Mouse (Mus musculus) central nervous system, embryonic 14 days (tissue): ENCODE data around the gene Oca2. TPM values are rescaled to one million over a fixed set of nuclear protein-coding genes. Genes with fewer than 3 reads are reported as not detected.

Experiments used
- polyA plus RNA-seq: library from polyadenylated mRNA; depleted of rRNA; stranded (reverse); fragments of >200 nt; gene quantifications from 2 replicates; pipeline ENCODE4 v1.2.3, GENCODE M21; 2012; rRNA removed

Oca2 gene
- 0.34 and 0.48 TPM in 2 replicates for polyA plus RNA-seq

DNA sequence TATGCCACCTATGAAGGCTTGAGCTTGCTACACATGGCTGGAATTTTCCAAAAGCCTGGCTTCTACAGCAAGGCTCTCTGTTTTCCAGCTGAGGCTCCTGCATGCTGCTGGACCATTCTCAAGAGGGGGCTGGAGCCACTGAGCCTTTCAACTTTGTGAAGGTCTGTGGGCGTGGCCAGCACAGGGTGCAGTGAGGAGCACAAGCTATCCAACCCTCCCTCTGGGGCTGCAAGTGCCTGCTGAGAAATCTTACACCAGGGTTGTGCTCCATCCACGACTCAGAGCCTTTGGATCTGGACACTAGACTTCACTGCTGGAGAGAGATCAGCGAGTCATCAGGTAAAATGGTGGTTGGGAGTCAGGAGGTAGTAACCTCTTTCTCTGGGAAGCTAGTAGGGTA, at the start of gene Oca2:
TSS of gene Oca2 (plus strand) at position 218 of the 400 bp plus-strand sequence.

Other genes with a start within 250 kb of the Oca2 start
- 15.0 and 15.5 TPM in 2 replicates for gene Nipa1, start 219.8 kb upstream of the Oca2 start, polyA plus RNA-seq
- 44.4 and 51.1 TPM in 2 replicates for gene Herc2, start 189.6 kb upstream of the Oca2 start, polyA plus RNA-seq